Mouse (Mus musculus) lung, embryonic 16.5 days (tissue): Measurements from ENCODE around the gene Olfr498. TPM values are rescaled to one million over a fixed set of nuclear protein-coding genes. Genes with fewer than 3 reads are reported as not detected.

Experiments
- ATAC-seq: fragments of 200-750 bp; cut with Nextera tagmentation; 2 replicates; pipeline ENCODE4 v1.8.0; 2017; ENCODE audit warnings: low read depth, mild to moderate bottlenecking, moderate library complexity
- H3K27ac ChIP-seq: fragments of 300-500 bp; sonication (generic); 2 replicates; pipeline ENCODE4 v1.5.1; 2014; ENCODE audit warnings: mild to moderate bottlenecking, control low read depth, low read length
- H3K27me3 ChIP-seq: fragments of 300-500 bp; sonication (generic); 2 replicates; pipeline ENCODE4 v1.6.1; 2014; ENCODE audit warnings: low read depth, low read length, mixed read lengths; ENCODE audit not compliant: control insufficient read depth, insufficient read depth
- H3K36me3 ChIP-seq: fragments of 300-500 bp; sonication (generic); 2 replicates; pipeline ENCODE4 v1.6.1; 2014; ENCODE audit warnings: low read length; ENCODE audit not compliant: control insufficient read depth, insufficient read depth
- H3K4me1 ChIP-seq: fragments of 300-500 bp; sonication (generic); replicated peaks from 2 replicates; pipeline ENCODE4 v1.6.1; 2014; ENCODE audit warnings: low read length, mixed read lengths; ENCODE audit not compliant: control insufficient read depth, insufficient read depth
- H3K4me2 ChIP-seq: fragments of 300-500 bp; sonication (generic); 2 replicates; pipeline ENCODE4 v1.6.1; 2014; ENCODE audit warnings: low read depth, low read length, control low read depth
- H3K4me3 ChIP-seq: fragments of 300-500 bp; sonication (generic); 2 replicates; pipeline ENCODE4 v1.5.1; 2014; ENCODE audit warnings: mild to moderate bottlenecking, low read length, control low read depth
- H3K9ac ChIP-seq: fragments of 300-500 bp; sonication (generic); 2 replicates; pipeline ENCODE4 v1.6.1; 2014; ENCODE audit warnings: low read length, control low read depth
- H3K9me3 ChIP-seq: fragments of 300-500 bp; sonication (generic); 2 replicates; pipeline ENCODE4 v1.6.1; 2016; ENCODE audit warnings: low read length; ENCODE audit not compliant: control insufficient read depth
- WGBS: fragments of 180-500 bp; shearing (Covaris S2); extraction: QIAGEN DNeasy Blood & Tissue Kit; methylation state at CpG from one replicate; pipeline ENCODE4 v1.1.7; 2014; 5-methylcytosine and 5-hydroxymethylcytosine counted together
- polyA plus RNA-seq: library from polyadenylated mRNA; unstranded; fragments of >200 nt; fragmentation: Nextera tagmentation; extraction: Ambion mirVana; gene quantifications from 2 replicates; pipeline ENCODE4 v1.2.1, GENCODE M21; 2015

The Olfr498 gene
- not detected in 2 replicates for polyA plus RNA-seq

DNA sequence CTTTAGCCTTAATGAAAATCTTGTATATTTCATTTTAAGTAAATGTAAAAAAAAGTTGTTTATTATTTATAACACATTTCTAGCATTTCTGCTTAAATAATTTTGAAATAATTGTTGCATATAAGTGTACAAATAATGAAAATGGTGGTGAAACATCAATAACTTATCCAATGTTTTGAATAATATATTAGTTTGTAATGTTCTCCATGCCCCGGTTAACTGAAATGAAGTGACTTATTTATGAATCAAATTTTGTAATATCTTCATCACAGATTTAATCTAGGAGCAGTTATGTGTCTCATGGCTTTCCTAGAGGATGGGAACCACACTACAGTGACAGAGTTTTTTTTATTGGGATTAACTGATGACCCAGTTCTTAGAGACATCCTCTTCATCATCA is at the start of gene Olfr498:
Gene Olfr498 (plus strand): TSS at position 301 of the 400 bp plus-strand sequence.
- no peaks in the 10 kb centered on the region for H3K27me3 ChIP-seq
- no peaks in the 10 kb centered on the region for H3K4me1 ChIP-seq
- no peaks in the 10 kb centered on the region for H3K36me3 ChIP-seq
- ATAC-seq = no peak
- no peak within 1 kb of the TSS for H3K4me2 ChIP-seq
- WGBS = 82% methylated on average over 1 of the region's 1 CpGs
- no peak within 1 kb of the TSS for H3K9ac ChIP-seq
- no peak within 1 kb of the TSS for H3K4me3 ChIP-seq
- no peaks in the 10 kb centered on the region for H3K9me3 ChIP-seq
- no peak within 1 kb of the TSS for H3K27ac ChIP-seq

DNA sequence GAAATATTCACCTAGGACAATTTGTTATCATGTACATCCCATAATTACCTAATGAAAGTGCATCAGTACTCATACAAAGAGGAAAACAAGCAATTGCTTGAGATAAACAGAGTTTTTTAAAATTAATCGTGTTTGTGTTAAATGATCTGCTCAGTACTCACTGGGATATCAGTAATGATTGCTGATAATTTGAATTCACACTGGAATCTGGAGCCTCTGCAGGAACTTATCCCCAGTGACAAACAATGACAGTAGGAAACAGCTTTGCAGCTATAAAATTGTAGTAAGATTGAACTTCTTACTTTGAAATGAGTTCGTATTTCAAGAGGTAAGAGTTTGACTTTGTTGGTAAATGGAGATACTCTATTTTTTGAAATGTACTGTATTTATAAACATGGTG is 45.0 kb upstream of the Olfr498 start, which contains the start of gene Olfr497:
Gene Olfr497 (plus strand): TSS at position 301 of the 400 bp plus-strand sequence.
- no peak within 1 kb of the TSS for H3K27ac ChIP-seq
- H3K9ac ChIP-seq = no peak within 1 kb of the TSS
- no peak for ATAC-seq
- no peak within 1 kb of the TSS for H3K4me2 ChIP-seq
- no peaks in the 10 kb centered on the region for H3K36me3 ChIP-seq
- no peaks in the 10 kb centered on the region for H3K4me1 ChIP-seq
- no peaks in the 10 kb centered on the region for H3K27me3 ChIP-seq
- 79% methylated on average over 2 of the region's 2 CpGs for WGBS
- no peak within 1 kb of the TSS for H3K4me3 ChIP-seq
- H3K9me3 ChIP-seq = no peaks in the 10 kb centered on the region

Other genes starting within 250 kb of the Olfr498 start
- not detected in 2 replicates for gene Olfr488, start 207.0 kb upstream of the Olfr498 start, polyA plus RNA-seq
- gene Olfr490, start 176.4 kb upstream of the Olfr498 start, polyA plus RNA-seq = not detected in 2 replicates
- not detected in 2 replicates for gene Olfr491, start 151.9 kb upstream of the Olfr498 start, polyA plus RNA-seq
- gene Olfr492, start 141.7 kb upstream of the Olfr498 start, polyA plus RNA-seq = not detected in 2 replicates
- not detected in 2 replicates for gene Olfr493, start 118.3 kb upstream of the Olfr498 start, polyA plus RNA-seq
- gene Olfr494, start 100.0 kb upstream of the Olfr498 start, polyA plus RNA-seq = not detected in 2 replicates
- gene Olfr495, start 72.2 kb upstream of the Olfr498 start, polyA plus RNA-seq = not detected in 2 replicates
- not detected in 2 replicates for gene Olfr497, start 44.9 kb upstream of the Olfr498 start, polyA plus RNA-seq
- not detected in 2 replicates for gene Olfr502, start 59.7 kb downstream of the Olfr498 start, polyA plus RNA-seq
- not detected in 2 replicates for gene Olfr503, start 79.2 kb downstream of the Olfr498 start, polyA plus RNA-seq
- gene Olfr504, start 100.5 kb downstream of the Olfr498 start, polyA plus RNA-seq = not detected in 2 replicates
- gene Olfr506, start 145.5 kb downstream of the Olfr498 start, polyA plus RNA-seq = not detected in 2 replicates
- gene Olfr507, start 156.5 kb downstream of the Olfr498 start, polyA plus RNA-seq = not detected in 2 replicates
- gene Olfr508, start 164.7 kb downstream of the Olfr498 start, polyA plus RNA-seq = not detected in 2 replicates
- 0.04 TPM in 1 of 2 replicates, not detected in the other for gene Olfr509, start 186.6 kb downstream of the Olfr498 start, polyA plus RNA-seq
- not detected in 2 replicates for gene Olfr510, start 201.1 kb downstream of the Olfr498 start, polyA plus RNA-seq
- not detected in 2 replicates for gene Olfr512, start 248.0 kb downstream of the Olfr498 start, polyA plus RNA-seq